Comparison of ENCODE assay signal across 9 mouse cellular contexts in the genomic region with DNA sequence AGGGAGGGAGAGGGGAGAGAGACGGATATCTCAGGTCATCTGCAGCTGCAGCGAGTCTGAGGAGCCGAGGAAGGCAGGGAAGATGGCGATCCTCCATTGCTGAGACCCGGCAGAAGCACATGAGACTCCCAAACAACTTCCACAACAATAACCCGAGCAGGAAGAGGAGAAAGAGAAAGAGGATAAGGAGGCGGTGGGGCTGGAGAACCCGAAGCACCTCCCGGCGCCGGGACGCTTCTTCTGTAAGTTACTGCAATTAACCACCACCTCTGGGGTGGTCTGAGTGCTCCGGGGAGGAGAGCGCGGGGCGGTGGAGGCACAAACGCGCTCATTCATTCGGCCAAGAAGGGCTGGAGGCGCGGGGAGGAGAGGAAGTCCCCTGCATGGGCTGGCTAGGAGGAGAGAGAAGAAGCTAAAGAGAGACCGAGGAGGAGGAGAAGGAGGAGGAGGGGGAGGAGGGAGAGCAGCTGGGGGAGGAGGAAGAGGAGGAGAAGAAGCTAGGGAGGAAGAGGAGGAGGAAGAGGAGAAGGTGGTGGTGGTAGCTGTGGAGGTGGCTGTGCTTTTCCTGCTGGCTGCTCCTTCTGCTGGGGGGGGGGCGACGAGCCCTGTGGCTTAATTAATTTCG. TPM values are rescaled to one million over a fixed set of nuclear protein-coding genes. Genes with fewer than 3 reads are reported as not detected.
DNase-seq lines count a peak whose midpoint lies in the region; ATAC-seq and TF ChIP-seq lines count a peak whose summit lies in the region.
"Had no signal": no experiment of that assay in that cellular context is flagged by ENCODE, and none has a peak within 500 bp of the region (broad histone marks: within the 10 kb centered on the region; RNA-seq: fewer than 3 reads in every experiment).

No protein-coding gene starts in this region.

- H3K4me2 ChIP-seq in neural tube, embryonic 13.5 days, result peak overlapping the region; percentile 90

- no peaks in the 10 kb centered on the region for H3K27me3 ChIP-seq in kidney, adult 2 months (replicated peaks; ENCODE audit: control insufficient read depth, insufficient read depth, low read length)
- H3K27me3 ChIP-seq in neural tube, embryonic 13.5 days, result no peaks in the 10 kb centered on the region

- no peaks in the 10 kb centered on the region for H3K9me3 ChIP-seq in neural tube, embryonic 13.5 days

- WGBS in kidney, adult 2 months, result 2% methylated on average over 24 of the region's 25 CpGs
- 1% methylated on average over 24 of the region's 25 CpGs for WGBS in neural tube, embryonic 13.5 days

- no peaks in the 10 kb centered on the region for H3K36me3 ChIP-seq in kidney, adult 2 months (ENCODE audit: control insufficient read depth, insufficient read depth, low read length)
- no peaks in the 10 kb centered on the region for H3K36me3 ChIP-seq in neural tube, embryonic 13.5 days
- H3K36me3 ChIP-seq: G1E had no signal

- peak overlapping the region; percentile 77 for H3K4me3 ChIP-seq in kidney, adult 2 months (ENCODE audit: insufficient read depth, low read depth, low read length)
- H3K4me3 ChIP-seq in neural tube, embryonic 13.5 days, result peak overlapping the region; percentile 88

- H3K9ac ChIP-seq in neural tube, embryonic 13.5 days, result peak overlapping the region; percentile 99

- peak overlapping the region; percentile 68 for H3K27ac ChIP-seq in kidney, adult 2 months (ENCODE audit: insufficient read depth, low read depth, low read length)
- H3K27ac ChIP-seq in neural tube, embryonic 13.5 days (replicated peaks), result peak overlapping the region; percentile 100

- intact Hi-C loops in gastrocnemius, postnatal 14 days (cut with DNase I; ENCODE audit: low total_unique reads), result no loop called here

- TF ChIP-seq CTCF in kidney, adult 2 months (conservative IDR thresholded peaks at IDR 0.05; ENCODE audit: insufficient read depth, insufficient read length, low read depth, low read length), result no peak

- no peak for TF ChIP-seq POLR2A in kidney, adult 2 months (IDR thresholded peaks at IDR 0.05; ENCODE audit: low read depth, low read length)

- H3K4me1 ChIP-seq in kidney, adult 2 months (ENCODE audit: control insufficient read depth, insufficient read depth, low read length), result peaks cover 5% of the 10 kb centered on the region; the same call in 1 of the 2 replicates
- H3K4me1 ChIP-seq in neural tube, embryonic 13.5 days (replicated peaks), result peaks cover 36% of the 10 kb centered on the region

- ATAC-seq in neural tube, embryonic 13.5 days (ENCODE audit: low read depth), result peak; percentile 52

- peak; percentile 45 for DNase-seq in layer of hippocampus, adult 11-12 months (ENCODE audit: low spot score)
- DNase-seq in layer of hippocampus, adult 9-10 months (ENCODE audit: low spot score), result no peak
- peak; percentile 65 to 69 for DNase-seq in cerebellum, postnatal 25 days
- peak; percentile 46 for DNase-seq in gastrocnemius, postnatal 14 days
- peak; percentile 64 for DNase-seq in kidney, adult 2 months
- DNase-seq in liver, result peak; percentile 30
- no peak for DNase-seq in c-Kit-positive CD71-positive TER-119-positive erythroid progenitor cells, embryonic 14.5 days (ENCODE audit: low spot score)

RNA-seq across cellular contexts. Expression of a gene that starts 3.3 kb away (rescaled TPM):
- 10 to 100 TPM; 13.7 to 21.1 TPM for total RNA-seq in gastrocnemius, postnatal 14 days (2021)
- polyA plus RNA-seq in kidney, adult 2 months (2012; rRNA removed), result 8.7 and 10.2 TPM in 2 replicates
- polyA plus RNA-seq in neural tube, embryonic 13.5 days (2015; fragmentation: Nextera tagmentation; extraction: Ambion mirVana), result 15.3 and 18.2 TPM in 2 replicates
- polyA plus RNA-seq: G1E had no signal

Comparison
In these comparisons a context has a peak if more than half of its experiments do, and no peak if none do; other contexts are left out.
1. DNase-seq: peak in layer of hippocampus, adult 11-12 months (single experiment), cerebellum, postnatal 25 days (2 of 2), gastrocnemius, postnatal 14 days (single experiment), kidney, adult 2 months (single experiment) and liver (single experiment); none in layer of hippocampus, adult 9-10 months (single experiment) and c-Kit-positive CD71-positive TER-119-positive erythroid progenitor cells, embryonic 14.5 days (single experiment).